Mouse (Mus musculus) mouse trophoblast stem cell (cell line): ENCODE measurements around the gene Cfd.

Experiments
- in situ Hi-C, 2 experiments: fragments of 300-500 bp; cut with MseI, MboI; formaldehyde crosslinking; loops; 2 replicates in 1 of 2; 3 replicates in 1 of 2; pipeline ENCODE4 v1.15.1; 2025

The Cfd gene

DNA sequence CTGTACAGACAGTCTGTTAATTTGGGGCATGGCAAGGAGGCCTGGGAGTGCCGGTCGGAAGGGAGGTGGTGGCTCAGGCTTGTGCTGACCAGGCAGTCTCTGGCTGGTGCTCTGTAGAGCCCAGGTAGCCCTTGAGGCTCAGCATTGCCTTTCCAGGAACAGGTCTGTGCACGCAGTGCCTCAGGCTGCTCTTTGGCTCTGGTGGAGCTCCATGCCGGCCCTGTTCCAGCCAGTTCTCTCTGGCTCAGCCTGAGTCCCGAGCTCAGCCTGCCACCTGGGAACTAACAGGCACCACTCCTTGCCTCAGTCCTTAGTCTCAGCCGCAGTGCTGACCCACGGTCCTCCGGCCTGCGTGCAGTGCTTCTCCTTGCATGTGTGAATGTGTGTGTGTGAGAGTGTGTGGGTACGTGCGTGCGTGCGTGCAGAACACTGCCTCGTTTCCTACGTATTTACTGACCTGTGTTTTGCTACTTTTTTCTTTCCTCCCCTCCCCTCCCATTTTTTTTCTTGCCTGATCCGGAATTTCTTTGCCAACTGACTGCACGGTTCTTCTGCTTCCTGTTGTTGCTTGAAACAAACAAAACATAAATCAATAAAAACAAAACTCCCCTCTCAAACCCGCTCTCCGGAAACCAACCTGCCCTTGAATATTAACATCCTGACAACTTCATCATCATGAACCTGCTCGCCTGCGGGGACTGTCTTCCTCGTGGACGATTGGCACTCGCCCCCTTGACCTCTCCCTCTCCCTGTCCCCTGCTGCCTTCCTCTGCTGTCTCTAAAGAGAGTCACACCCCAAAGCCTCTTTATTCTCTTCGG is 29.2 kb upstream of the Cfd start:
- in situ Hi-C loops: no loop called here

DNA sequence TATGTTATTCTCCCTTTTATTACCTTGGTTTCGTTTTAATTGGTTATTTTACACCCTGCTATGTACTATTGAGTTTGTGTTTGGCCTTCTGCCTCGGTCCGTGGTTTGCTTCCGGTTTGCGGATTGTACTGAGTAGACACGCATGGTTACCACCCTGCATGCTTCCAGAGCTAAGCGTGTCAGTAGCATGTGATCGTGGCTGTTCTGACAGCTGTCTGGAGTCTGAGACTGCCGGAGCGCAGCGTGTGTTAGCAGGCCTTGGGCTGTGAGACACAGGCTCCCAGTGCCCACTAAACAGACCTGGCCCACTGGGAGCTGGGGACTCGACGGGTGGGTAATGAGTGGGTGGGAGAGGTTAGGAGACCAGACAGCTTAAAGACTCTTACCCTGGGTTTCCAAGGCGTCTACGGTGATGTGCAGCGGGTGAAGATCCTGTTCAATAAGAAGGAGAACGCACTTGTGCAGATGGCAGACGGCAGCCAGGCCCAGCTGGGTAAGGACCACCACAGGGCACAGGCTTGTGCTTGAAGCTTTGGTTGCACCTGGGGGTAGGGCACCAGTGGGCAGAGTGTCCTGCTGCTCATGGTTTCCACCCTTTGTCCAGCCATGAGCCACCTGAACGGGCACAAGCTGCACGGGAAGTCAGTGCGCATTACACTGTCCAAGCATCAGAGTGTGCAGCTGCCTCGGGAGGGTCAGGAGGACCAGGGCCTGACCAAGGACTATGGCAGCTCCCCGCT is 28.4 kb upstream of the Cfd start:
- in situ Hi-C loops: no loop called here

DNA sequence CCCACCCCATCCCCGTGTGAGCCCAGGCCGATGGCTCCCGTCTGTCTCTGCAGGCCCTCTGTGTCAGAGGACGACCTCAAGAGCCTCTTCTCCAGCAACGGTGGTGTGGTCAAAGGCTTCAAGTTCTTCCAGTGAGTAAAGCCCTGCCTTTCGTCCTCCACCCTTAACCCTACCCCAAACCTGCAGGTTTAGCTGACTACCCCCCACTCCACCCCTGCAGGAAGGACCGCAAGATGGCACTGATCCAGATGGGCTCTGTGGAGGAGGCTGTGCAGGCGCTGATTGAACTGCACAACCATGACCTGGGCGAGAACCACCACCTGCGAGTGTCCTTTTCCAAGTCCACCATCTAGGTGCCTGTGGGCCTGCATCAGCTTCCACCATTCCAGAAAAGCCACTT is 27.7 kb upstream of the Cfd start:
- in situ Hi-C loops: no loop called here

DNA sequence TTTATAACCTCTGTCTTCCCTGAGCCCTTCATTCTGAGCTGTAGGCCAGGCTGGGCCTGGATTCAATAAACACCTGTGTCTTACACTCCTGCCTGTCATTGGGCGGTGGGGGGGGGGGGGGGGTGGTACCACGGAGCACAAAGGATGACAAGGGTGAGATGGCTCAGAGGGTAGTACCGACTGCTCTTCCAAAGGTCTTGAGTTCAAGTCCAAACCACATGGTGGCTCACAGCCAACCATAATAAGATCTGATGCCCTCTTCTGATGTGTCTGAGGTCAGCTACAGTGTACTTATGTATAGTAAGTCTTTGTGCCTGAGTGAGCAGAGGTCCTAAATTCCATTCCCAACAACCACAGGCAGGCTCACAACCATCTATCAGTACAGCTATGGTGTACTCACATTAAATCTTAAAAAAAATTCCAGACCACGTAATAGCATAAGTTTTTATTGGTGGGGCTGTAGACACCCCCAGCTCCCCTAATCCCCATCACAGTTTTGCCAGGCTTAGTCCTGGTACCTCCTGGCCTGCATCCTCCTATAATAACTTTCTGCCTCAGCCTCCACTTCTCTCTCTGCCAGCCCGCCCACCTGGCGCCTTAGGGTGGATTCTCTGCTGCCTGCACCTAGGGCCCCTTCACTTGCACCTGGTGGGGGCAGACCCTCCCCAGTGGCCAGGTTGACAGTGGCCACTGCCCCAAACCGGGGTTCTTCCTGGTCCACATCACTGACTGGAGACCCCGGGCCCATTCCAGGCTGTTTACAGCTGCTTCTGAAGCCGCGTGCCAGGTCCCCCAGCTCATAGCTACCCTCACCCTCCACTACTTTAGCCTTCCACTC is 26.1 kb upstream of the Cfd start:
- in situ Hi-C loops: no loop called here

DNA sequence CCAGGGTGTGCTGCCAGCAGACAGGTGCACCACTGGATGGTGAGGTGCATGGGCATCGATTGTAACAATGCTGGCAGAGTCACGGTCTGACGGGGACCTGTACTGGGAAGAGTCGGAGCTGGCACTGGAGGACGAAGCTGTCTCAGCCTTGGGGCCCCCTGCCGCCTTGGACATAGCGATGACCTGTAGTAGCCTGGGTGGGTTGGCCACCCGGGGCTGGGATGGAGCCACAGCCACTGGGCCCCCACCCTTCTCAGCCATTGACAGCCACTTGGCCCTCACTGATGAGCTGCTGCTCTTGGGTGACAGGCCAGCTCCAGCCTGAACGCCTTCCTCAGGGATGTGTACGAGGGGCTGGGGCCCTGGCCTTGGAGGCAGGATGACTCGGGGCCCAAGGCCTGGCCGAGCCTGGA is 25.5 kb upstream of the Cfd start:
- in situ Hi-C loops: no loop called here

DNA sequence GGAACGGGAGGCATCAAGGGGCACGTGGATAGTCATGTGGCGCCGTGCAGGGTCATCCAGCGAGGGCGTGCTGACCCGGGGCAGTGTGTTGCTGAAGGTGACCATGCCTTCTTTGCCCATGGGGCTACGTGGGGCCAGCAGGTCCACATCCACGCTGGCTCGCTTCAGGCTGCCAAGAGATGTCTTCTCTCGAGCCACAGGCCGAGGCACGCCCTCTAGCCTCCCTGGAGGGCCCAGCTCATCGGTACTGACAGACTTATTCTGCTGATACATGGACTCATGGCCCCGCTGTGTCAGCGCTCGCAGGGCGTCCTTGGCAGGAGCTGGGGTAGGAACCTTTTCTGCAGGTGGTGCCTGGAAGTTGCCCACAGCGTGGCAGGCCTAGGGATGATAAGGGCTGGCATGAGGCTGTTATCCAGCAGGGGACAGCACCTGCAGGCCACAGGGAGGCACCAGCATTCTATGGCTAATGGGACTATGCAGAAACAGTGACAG is 24.8 kb upstream of the Cfd start:
- in situ Hi-C loops: no loop called here

DNA sequence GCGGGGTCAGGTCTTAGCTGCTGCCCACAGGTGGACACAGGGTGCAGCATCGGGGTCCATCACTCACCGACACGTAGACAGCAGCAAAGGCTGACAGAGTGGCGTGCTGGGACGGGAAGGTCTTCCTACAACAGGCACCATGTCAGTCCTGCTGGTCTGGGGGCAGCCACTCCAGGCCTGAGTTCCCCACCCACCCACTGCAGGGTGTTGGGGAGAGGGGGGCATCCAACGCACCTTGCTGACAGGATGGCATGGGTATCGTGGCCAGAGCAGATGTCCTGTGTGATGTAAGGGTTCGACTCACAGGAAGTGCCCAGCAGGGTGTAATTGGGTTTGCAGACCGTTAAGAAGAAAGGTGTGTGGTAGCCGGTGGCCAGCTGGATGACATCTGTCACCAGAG is 24.1 kb upstream of the Cfd start:
- in situ Hi-C loops: no loop called here

DNA sequence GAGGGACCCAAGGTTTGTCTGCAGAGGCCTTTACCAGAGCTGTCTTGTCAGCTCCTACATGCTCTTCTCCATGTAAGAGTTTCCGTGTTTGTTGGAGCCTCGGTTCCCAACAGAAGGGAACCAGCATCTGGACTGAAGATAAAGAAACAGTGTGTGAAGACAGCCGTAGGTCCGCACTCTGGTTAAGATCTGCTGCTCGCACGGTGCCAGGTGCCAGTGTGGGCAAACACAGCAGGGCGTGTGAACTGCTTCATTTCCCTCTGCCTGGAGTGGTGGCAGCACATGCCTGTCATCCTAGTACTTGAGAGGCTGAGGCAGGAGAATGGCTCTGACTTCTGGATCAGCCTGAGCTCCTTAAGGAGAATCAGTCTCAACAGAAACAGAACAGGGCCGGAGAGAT is 18.8 kb upstream of the Cfd start:
- in situ Hi-C loops: no loop called here

DNA sequence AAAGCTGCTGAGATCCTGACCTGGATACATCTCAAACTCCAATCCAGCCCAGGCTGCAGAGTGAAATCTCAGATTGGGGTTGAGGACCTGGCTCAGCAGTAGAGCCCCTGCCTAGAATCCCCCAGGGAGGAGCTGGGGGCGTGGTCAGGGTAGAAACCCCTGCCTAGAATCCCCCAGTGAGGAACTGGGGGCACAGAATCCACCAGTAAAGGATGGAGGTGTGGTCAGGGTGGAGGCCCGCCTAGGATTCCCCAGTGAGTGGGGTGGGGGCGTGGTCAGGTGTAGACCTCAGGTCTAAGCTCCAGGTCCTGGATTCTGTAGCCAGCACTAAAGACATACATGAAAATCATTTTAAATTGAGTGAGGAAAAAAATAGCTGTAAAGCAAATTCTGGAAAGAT is 17.8 kb upstream of the Cfd start:
- in situ Hi-C loops: no loop called here

DNA sequence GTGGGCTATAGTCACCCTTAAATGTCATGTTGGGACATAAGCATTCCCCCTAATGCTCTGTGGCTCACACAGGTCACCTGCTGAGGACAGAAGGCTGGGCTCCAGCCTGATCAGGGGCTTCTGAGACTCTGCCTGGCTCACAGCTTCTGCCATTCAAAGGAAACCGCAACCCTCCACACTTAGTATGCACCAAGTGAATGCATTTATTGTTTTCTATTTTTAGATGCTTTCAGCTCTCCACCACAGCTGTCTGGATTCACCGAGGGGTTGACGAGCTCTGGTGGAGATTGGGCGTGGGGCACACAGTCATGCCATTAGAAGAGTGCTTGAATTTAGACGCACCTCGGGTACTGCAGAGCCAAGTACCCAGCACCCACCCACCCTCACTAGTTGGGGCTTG is 17.3 kb upstream of the Cfd start:
- in situ Hi-C loops: no loop called here

DNA sequence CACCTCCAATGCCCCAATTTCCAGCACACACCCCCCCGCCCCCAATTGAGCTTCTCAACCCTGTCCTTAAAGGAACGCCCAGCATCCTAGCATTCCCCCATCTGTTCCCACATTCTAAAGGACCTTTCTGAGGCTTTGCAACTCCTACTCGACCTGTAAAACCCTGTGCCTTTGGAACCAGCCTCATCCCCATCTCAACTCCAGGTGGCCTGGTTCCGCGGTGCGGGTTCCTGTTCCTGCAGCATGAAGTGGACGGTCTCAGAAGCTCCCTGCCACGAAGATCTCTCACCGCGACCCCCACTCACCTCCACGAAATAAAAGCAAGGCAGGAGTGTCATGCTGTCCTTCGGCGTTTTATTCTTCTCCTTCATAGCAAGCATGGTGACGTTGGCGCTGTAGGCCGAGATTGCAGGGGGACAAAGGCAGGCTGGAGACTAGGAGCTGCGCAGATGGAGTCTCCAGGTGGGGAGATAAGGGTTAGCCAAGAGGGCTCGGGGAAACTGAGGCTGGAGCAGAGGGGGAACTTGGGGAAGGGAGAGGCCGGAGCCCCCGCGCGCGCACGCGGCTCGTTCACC is 16.9 kb upstream of the Cfd start:
- in situ Hi-C loops: no loop called here

DNA sequence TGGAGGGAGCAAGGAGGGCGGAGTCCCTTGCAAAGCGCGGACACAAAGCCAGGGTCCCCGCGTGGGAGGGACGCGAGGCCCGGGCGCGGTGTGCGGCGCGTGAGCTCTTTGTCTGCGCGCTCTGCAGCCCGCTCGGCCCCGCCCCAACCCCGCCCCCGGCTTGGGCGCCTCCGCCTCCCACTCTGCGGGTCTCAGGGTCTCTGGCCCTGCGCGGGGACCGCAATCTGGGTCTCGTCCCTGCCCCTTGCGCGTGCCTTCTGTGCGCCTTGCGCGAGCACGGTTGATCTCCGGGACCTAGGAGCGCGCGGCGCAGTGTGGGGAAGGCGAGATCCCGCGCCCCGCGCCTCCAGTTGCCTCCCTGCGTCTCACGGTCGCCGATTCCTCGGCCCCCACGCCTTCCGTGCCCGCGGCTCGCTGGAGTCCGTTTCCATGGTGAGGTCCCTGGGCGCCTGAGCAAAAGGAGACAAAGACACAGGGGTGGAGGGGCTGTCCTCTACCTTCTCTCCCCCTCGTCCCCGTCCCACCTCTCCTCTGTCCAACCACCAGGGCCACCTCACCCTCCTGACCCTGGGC is 16.3 kb upstream of the Cfd start, which contains the start of the genes Prtn3 and Plppr3:
Gene Prtn3 (plus strand): TSS at position 187 of the 573 bp plus-strand sequence.
Gene Plppr3 (minus strand): TSS at position 345 of the 573 bp plus-strand sequence.
- in situ Hi-C loops: no loop called here

DNA sequence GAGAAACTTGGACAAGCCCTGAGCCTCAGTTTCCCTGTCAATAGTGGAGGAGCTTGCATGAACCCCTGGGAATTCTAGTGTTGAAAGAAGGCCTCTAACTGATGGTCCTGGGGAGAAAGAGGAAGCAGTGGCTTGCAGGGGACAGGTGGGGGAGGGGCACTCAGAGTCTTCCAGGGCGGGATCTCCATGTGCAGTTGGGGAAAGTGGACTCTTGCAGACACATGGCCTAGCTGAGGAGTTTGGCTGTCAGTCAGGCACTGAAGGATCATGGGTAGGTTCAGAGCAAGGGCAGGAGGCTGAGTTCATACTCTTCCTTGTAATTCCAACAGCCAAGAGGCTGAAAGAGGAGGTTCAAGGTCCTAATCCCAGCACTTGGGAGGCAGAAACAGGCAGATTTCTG is 13.5 kb upstream of the Cfd start:
- in situ Hi-C loops: no loop called here

DNA sequence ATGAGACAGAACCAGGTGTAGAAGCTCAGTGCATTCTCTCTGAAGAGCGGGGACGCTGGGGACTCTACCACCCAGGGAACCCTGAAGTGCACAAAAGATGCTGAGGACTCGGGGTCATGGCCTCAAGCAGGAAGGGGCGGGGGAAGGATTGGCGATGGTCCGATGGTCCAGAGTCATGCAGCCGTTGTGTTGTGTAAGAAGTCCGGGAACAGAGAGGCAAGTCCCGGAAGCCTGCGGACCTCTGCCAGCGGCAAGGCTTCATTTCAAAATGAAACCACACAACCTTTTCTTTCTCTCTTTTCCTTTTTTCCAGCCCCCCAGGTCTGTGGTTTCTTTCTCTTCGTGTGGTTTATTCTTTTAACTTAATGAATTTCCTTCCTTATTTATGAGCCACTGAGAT is 12.9 kb upstream of the Cfd start:
- in situ Hi-C loops: no loop called here

DNA sequence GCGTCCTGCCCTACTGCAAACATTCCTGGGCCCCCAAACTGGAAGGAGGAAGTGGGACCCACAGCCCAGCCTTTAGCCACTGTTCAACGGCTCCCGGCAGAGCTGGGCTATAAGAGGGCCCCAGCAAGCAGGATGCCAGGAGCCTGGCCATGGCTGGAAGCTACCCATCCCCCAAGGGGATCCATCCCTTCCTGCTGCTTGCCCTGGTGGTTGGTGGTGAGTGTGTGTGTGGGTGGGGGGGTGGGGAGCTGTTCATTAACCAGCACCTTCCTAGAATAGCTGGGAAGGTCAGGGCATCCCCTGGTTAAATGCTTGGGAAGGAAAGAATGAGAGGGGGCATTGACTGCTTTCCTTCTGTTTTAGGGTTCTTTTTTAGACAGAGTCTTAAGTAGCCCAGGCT is 11.1 kb upstream of the Cfd start:
- in situ Hi-C loops: no loop called here

DNA sequence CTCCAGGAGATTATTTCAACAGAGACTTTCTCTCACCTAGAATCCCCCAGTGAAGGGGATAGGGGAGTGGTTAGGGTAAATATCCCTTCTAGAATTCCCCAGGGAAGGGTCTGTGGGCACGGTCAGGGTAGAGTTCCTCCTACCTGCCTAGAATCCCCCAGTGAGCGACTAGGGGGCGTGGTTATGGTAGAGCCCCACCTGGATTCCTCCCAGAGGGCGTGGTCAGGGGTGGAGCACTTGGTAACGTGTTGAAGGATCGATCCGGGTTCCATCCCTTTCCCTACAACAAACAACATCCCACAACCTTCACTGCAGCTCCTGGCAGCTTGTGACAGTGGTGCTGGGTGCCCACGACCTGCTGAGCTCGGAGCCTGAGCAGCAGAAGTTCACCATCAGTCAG is 9.9 kb upstream of the Cfd start:
- in situ Hi-C loops: loop anchor here in 1 of 2 experiments (10.0 kb wide), 1 partner anchor 74 kb away; no protein-coding TSS in a partner anchor

DNA sequence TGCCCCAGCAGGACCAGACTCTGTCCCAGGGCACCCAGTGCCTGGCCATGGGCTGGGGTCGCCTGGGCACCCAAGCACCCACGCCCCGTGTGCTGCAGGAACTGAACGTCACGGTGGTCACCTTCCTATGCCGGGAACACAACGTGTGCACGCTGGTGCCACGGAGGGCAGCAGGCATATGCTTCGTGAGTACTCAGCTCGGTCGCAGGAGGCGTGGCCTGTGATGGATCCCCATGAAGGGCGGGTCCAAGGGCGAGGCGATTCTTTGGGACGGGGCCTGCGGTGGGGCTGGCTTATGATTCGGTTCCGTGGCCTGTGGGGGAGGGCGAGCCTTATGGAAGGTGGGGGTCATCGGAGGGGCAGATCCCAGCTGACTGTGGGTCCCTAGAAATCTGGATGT is 8.7 kb upstream of the Cfd start:
- in situ Hi-C loops: loop anchor here in 1 of 2 experiments (10.0 kb wide), 1 partner anchor 73 kb away; no protein-coding TSS in a partner anchor

DNA sequence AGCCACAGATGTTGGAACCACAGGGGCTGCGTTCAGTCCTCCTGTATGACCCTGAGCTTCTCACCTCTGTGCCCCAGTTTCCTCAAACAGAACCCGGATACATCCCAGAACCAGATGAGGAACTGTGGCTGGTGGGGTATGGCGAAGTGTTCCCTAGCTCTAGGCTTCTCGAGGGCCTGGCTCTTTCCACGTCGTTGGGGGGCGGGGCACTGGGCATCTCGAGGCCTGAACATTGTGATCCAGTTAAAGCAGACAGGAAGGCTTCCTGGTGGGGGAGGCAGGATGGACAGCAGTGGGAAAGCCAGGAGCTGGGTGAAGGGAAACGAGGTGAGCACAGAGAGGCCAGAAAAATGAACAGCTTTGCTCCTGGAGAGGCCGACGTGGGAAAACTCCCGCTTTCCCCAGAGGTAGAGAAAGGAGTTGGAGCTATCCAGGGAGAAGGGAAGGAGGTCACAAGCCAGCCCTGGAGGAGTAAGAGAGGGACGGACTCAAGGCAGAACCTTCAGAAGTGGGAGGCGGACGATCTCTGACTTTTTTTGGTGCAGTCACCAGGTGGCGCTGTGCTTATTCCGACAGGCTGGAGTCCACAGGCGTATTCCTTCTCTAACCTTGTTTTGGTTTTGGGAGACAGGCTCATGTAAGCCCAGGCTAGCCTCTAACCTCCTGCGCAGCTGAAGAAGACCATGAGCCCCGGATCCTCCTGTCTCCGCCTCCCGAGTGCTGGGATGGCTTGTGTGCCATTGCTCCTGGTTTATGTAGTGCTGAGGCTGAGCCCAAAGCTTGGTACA is 7.2 kb upstream of the Cfd start:
- in situ Hi-C loops: loop anchor here in 1 of 2 experiments (10.0 kb wide), 1 partner anchor 71 kb away; no protein-coding TSS in a partner anchor

DNA sequence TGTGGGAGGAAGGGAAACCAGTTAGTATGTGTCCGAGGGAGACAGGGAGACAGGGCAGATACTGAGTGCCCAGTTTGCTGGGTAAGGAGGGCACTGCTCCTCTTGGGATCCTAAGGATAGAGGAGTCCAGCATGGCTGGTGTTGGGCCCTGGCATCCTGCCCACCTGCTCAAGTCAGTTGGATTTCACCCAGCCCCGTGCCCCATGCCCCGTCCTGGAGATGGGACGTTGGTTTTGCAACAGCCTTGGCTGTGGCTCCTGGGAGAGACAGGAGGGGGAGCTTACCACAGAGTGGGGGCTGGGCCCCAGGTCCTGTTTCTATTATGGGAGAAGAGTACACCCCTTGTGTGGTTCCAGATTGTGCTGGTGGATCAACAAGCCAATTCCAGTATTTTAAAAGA is 6.2 kb upstream of the Cfd start:
- in situ Hi-C loops: loop anchor here in 1 of 2 experiments (10.0 kb wide), 1 partner anchor 70 kb away; no protein-coding TSS in a partner anchor

DNA sequence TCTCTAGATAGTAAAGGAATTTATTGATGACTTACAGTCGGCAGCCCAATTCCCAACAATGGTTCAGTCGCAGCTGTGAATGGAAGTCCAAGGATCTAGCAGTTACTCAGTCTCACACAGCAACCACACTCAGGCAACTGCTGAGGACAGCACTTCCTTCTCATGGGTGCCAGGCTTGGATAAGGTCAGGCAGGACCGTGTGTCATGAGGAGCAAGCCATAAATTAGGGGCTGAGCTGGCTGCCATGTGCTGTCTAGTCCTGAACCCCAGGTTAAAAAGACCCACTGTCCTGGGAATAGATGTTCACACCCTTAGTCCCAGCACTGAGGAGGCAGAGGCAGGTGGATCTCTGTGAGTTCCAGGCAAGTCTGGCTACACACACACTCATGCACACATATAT is 5.7 kb upstream of the Cfd start:
- in situ Hi-C loops: loop anchor here (5.0 to 10.0 kb wide), 2 partner anchors 37 to 70 kb away; partner anchors contain the start of gene R3hdm4 (in 1 of the 2)
